Mouse (Mus musculus): ENCODE data around the gene Olfr1270. TPM values are rescaled to one million over a fixed set of nuclear protein-coding genes. Genes with fewer than 3 reads are reported as not detected.

The Olfr1270 gene
- total RNA-seq (2023) = not detected

GRCm38 (mm10) chr2:90152991-90153390 lies at the start of gene Olfr1270:
TSS of gene Olfr1270 (minus strand) at chr2:90153091.

GRCm38 (mm10) chr2:90142196-90142595 lies 10.7 kb downstream of the Olfr1270 start, which contains the start of gene Olfr32:
TSS of gene Olfr32 (minus strand) at chr2:90142296.

GRCm38 (mm10) chr2:90121312-90121711 lies 31.6 kb downstream of the Olfr1270 start, which contains the start of gene Olfr1269:
TSS of gene Olfr1269 (minus strand) at chr2:90121412.

Other genes with a start within 250 kb of the Olfr1270 start
- gene Olfr1258, start 225.8 kb downstream of the Olfr1270 start, total RNA-seq (2023) = not detected
- gene Olfr1259, start 204.4 kb downstream of the Olfr1270 start, total RNA-seq (2023) = not detected
- not detected for gene Olfr1260, start 178.8 kb downstream of the Olfr1270 start, total RNA-seq (2023)
- gene Olfr1261, start 161.9 kb downstream of the Olfr1270 start, total RNA-seq (2023) = not detected
- not detected for gene Olfr1262, start 152.9 kb downstream of the Olfr1270 start, total RNA-seq (2023)
- not detected for gene Olfr1263, start 141.0 kb downstream of the Olfr1270 start, total RNA-seq (2023)
- not detected for gene Olfr1264, start 127.5 kb downstream of the Olfr1270 start, total RNA-seq (2023)
- gene Olfr1265, start 117.8 kb downstream of the Olfr1270 start, total RNA-seq (2023) = not detected
- gene Olfr140, start 89.5 kb downstream of the Olfr1270 start, total RNA-seq (2023) = not detected
- not detected for gene Olfr1269, start 31.7 kb downstream of the Olfr1270 start, total RNA-seq (2023)
- not detected for gene Olfr32, start 10.8 kb downstream of the Olfr1270 start, total RNA-seq (2023)
- under 1 TPM; 0.44 to 0.55 TPM for gene Olfr1506, start 71.4 kb upstream of the Olfr1270 start, total RNA-seq (2023)
- not detected for gene Olfr142, start 104.5 kb upstream of the Olfr1270 start, total RNA-seq (2023)
- gene Olfr1271, start 117.9 kb upstream of the Olfr1270 start, total RNA-seq (2023) = not detected
- gene Olfr1272, start 139.8 kb upstream of the Olfr1270 start, total RNA-seq (2023) = not detected
- gene Gm13769, start 169.1 kb upstream of the Olfr1270 start, total RNA-seq (2023) = not detected
- not detected for gene Olfr1274-ps, start 245.6 kb upstream of the Olfr1270 start, total RNA-seq (2023)

Data from B cell, adult 67 days (primary cell).